Mouse (Mus musculus) heart, adult 2 months (tissue): ENCODE data around the gene Foxi3. TPM values are rescaled to one million over a fixed set of nuclear protein-coding genes. Genes with fewer than 3 reads are reported as not detected.

Source experiments
- DNase-seq, 2 experiments: peaks; one replicate each; pipeline ENCODE4 v3.0.0; 2021
- H3K27ac ChIP-seq: fragments of 200-600 bp; 2 replicates; pipeline ENCODE4 v1.8.1; 2022
- H3K27me3 ChIP-seq: fragments of 200-500 bp; 2 replicates; pipeline ENCODE4 v1.6.1; 2012; ENCODE audit warnings: mild to moderate bottlenecking, low read length, inconsistent platforms, mixed read lengths; ENCODE audit not compliant: control insufficient read depth, insufficient read depth
- H3K36me3 ChIP-seq: fragments of 200-500 bp; 2 replicates; pipeline ENCODE4 v1.6.1; 2012; ENCODE audit warnings: low read length, inconsistent platforms; ENCODE audit not compliant: control insufficient read depth, insufficient read depth
- H3K4me1 ChIP-seq: fragments of 200-500 bp; 2 replicates; pipeline ENCODE4 v1.6.1; 2011; ENCODE audit warnings: low read length; ENCODE audit not compliant: control insufficient read depth, insufficient read depth
- H3K4me3 ChIP-seq: fragments of 200-600 bp; 2 replicates; pipeline ENCODE4 v1.8.1; 2022
- H3K79me2 ChIP-seq: fragments of 200-500 bp; replicated peaks from 2 replicates; pipeline ENCODE4 v1.6.1; 2012; ENCODE audit warnings: mild to moderate bottlenecking, inconsistent platforms, low read length, moderate library complexity, mixed read lengths; ENCODE audit not compliant: control insufficient read depth, insufficient read depth
- H3K9ac ChIP-seq: fragments of 200-500 bp; 2 replicates; pipeline ENCODE4 v1.6.1; 2012; ENCODE audit warnings: low read depth, mild to moderate bottlenecking, control low read depth, inconsistent platforms, low read length, mixed read lengths
- CTCF ChIP-seq: fragments of 200-600 bp; IDR thresholded peaks from 2 replicates; pipeline ENCODE4 v1.8.1; 2022; ENCODE audit warnings: antibody characterized with exemption, mild to moderate bottlenecking, moderate library complexity
- EP300 ChIP-seq: fragments of 200-500 bp; IDR thresholded peaks from 2 replicates; pipeline ENCODE4 v1.6.1; 2011; ENCODE audit warnings: low read depth, low read length, control low read depth; ENCODE audit not compliant: insufficient read depth
- POLR2A ChIP-seq: fragments of 200-500 bp; IDR thresholded peaks from 2 replicates; pipeline ENCODE4 v1.6.1; 2011; ENCODE audit warnings: mild to moderate bottlenecking, low read depth, low read length, control low read depth; ENCODE audit not compliant: insufficient read depth
- WGBS: fragments of 180-500 bp; shearing (Covaris S2); methylation state at CpG from one replicate; pipeline ENCODE4 v1.1.7; 2018; 5-methylcytosine and 5-hydroxymethylcytosine counted together
- intact Hi-C: fragments of 180-260 bp; cut with DNase I; formaldehyde crosslinking; loops from one replicate; pipeline ENCODE4 v1.15.1; 2025
- polyA plus RNA-seq: library from polyadenylated mRNA; depleted of rRNA; stranded (reverse); fragments of >200 nt; gene quantifications from 2 replicates; pipeline ENCODE4 v1.2.3, GENCODE M21; 2012; rRNA removed
- total RNA-seq, 2 experiments: library from RNA; stranded (reverse); gene quantifications; 2 replicates each; pipeline ENCODE4 v1.2.3; 2021

The Foxi3 gene
- total and polyA plus RNA-seq, 3 experiments, result not detected

DNA sequence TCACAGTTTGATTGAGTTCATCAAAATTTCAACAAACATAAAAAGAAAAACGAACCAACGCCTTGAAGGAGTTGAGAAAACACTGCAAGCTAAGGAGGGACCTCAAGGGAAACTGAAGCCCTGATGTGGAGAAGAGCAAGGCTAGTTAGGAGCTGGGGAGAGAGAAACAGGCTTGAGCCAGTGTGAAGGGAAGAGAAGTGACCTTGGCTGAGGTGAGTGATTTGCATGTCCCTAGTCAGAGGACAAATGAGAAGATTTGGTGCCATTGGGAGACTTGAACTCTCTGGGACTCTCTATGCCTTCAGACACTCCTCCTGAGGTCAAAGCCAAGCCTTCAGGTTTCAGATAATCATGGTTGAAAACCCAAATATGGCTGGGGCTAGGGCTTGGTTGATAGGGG lies 47.8 kb downstream of the Foxi3 start:
- no peaks in the 10 kb centered on the region for H3K4me1 ChIP-seq
- H3K27ac ChIP-seq, result no peak overlapping the region
- TF ChIP-seq CTCF (no peak), EP300 (no peak), POLR2A (no peak)
- no peak overlapping the region for H3K9ac ChIP-seq
- intact Hi-C loops, result no loop called here
- H3K4me3 ChIP-seq, result no peak overlapping the region
- WGBS, result 86% methylated on average over 2 of the region's 2 CpGs
- H3K27me3 ChIP-seq, result no peaks in the 10 kb centered on the region
- H3K79me2 ChIP-seq, result no peaks in the 10 kb centered on the region
- no peaks in the 10 kb centered on the region for H3K36me3 ChIP-seq
- no peak for DNase-seq

Other genes with a start within 250 kb of the Foxi3 start
- gene Rpia, start 164.3 kb upstream of the Foxi3 start, total RNA-seq, result 10 to 100 TPM; 12.9 to 15.2 TPM
- gene Rpia, start 164.3 kb upstream of the Foxi3 start, polyA plus RNA-seq, result 6.6 and 12.4 TPM in 2 replicates
- 1 to 10 TPM; 8.4 to 8.5 TPM for gene Eif2ak3, start 112.0 kb upstream of the Foxi3 start, total RNA-seq
- 4.0 and 6.9 TPM in 2 replicates for gene Eif2ak3, start 112.0 kb upstream of the Foxi3 start, polyA plus RNA-seq
- gene Tex37, start 37.6 kb upstream of the Foxi3 start, total RNA-seq, result not detected
- not detected in 2 replicates for gene Tex37, start 37.6 kb upstream of the Foxi3 start, polyA plus RNA-seq
- 1 to 10 TPM; 3.4 to 4.1 TPM for gene Thnsl2, start 187.9 kb downstream of the Foxi3 start, total RNA-seq
- gene Thnsl2, start 187.9 kb downstream of the Foxi3 start, polyA plus RNA-seq, result 6.0 and 6.1 TPM in 2 replicates
- not detected for gene Fabp1, start 243.3 kb downstream of the Foxi3 start, total RNA-seq
- gene Fabp1, start 243.3 kb downstream of the Foxi3 start, polyA plus RNA-seq, result 2.2 TPM in 1 of 2 replicates, not detected in the other